Mouse (Mus musculus): ENCODE measurements at regions not wholly inside any gene's neighbourhood (a gene's known extent, or its start where the extent isn't known, plus 50 kb on each side); places are given as distances from the start of the nearest gene placed in this dataset.
A peak's percentile ranks its signal among the peaks of the same experiment; 100 is the strongest.

DNA sequence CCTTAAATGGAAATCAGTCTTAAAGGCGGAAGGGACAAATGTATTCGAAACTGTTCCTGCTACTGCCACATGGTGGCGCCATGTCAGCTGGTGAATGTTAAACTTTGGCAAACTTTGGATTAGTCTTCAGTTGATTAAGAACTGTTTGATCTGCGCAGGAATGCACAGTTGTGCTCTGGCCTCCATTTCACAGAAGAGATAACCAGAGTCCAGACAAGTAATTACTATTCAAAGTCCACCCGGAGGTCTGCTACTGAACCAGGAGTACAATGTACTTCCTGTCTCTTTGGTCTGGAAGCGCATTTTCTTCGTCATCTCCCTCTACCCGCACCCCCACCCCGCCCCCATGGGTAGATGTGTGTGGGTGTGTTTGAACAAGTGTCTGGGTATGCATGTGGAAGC is 118.6 kb upstream of the L3mbtl3 start:
- TF ChIP-seq CTCF (IDR thresholded peaks at IDR 0.05; ENCODE audit: extremely low read depth, insufficient read depth, low read length) = peak; percentile 66
- no peak for TF ChIP-seq POLR2A (IDR thresholded peaks at IDR 0.05; ENCODE audit: extremely low read depth, insufficient read depth, low read length)
